Mouse (Mus musculus) heart, embryonic 14.5 days (tissue): Measurements from ENCODE around the gene Mycbp2. TPM values are rescaled to one million over a fixed set of nuclear protein-coding genes. Genes with fewer than 3 reads are reported as not detected.

Experiments used
- ATAC-seq: fragments of 200-750 bp; cut with Nextera tagmentation; 2 replicates; pipeline ENCODE4 v1.8.0; 2017; ENCODE audit warnings: low read depth, moderate TSS enrichment; ENCODE audit not compliant: insufficient number of reproducible peaks, insufficient read depth, low FRiP score
- H3K27ac ChIP-seq, 2 experiments: fragments of 200-500 bp in 1 of 2; fragments of 300-500 bp in 1 of 2; sonication (generic) in 1 of 2; replicated peaks in 1 of 2; 2 replicates each; pipeline ENCODE4 v1.5.1; 2012 to 2014; ENCODE audit warnings: low read depth in 2 of 2, low read length in 2 of 2, control low read depth in 1 of 2, mild to moderate bottlenecking in 1 of 2, mixed read lengths in 1 of 2; ENCODE audit not compliant: control insufficient read depth in 1 of 2, insufficient read depth in 1 of 2
- H3K27me3 ChIP-seq: fragments of 300-500 bp; sonication (generic); 2 replicates; pipeline ENCODE4 v1.6.1; 2014; ENCODE audit warnings: mild to moderate bottlenecking, low read length, control low read depth; ENCODE audit not compliant: control insufficient read depth, insufficient read depth
- H3K36me3 ChIP-seq: fragments of 300-500 bp; sonication (generic); 2 replicates; pipeline ENCODE4 v1.6.1; 2014; ENCODE audit warnings: mild to moderate bottlenecking, control low read depth, low read length, mixed read lengths; ENCODE audit not compliant: control insufficient read depth, insufficient read depth
- H3K4me1 ChIP-seq, 2 experiments: fragments of 200-500 bp in 1 of 2; fragments of 300-500 bp in 1 of 2; sonication (generic) in 1 of 2; 2 replicates each; pipeline ENCODE4 v1.6.1; 2012 to 2014; ENCODE audit warnings: low read length in 2 of 2, control low read depth in 1 of 2, mixed read lengths in 1 of 2; ENCODE audit not compliant: control insufficient read depth in 2 of 2, insufficient read depth in 2 of 2
- H3K4me2 ChIP-seq: fragments of 300-500 bp; sonication (generic); 2 replicates; pipeline ENCODE4 v1.6.1; 2014; ENCODE audit warnings: mild to moderate bottlenecking, low read length
- H3K4me3 ChIP-seq, 2 experiments: fragments of 200-500 bp in 1 of 2; fragments of 300-500 bp in 1 of 2; sonication (generic) in 1 of 2; 2 replicates each; pipeline ENCODE4 v1.5.1; 2012 to 2014; ENCODE audit warnings: low read length in 2 of 2, mild to moderate bottlenecking in 2 of 2, control low read depth in 1 of 2, low read depth in 1 of 2, moderate library complexity in 1 of 2; ENCODE audit not compliant: control insufficient read depth in 1 of 2, insufficient read depth in 1 of 2
- H3K9ac ChIP-seq: fragments of 300-500 bp; sonication (generic); 2 replicates; pipeline ENCODE4 v1.6.1; 2014; ENCODE audit warnings: mild to moderate bottlenecking, low read length
- H3K9me3 ChIP-seq: fragments of 300-500 bp; sonication (generic); 2 replicates; pipeline ENCODE4 v1.6.1; 2016; ENCODE audit warnings: low read length, control low read depth; ENCODE audit not compliant: control insufficient read depth
- WGBS: fragments of 180-500 bp; shearing (Covaris S2); extraction: QIAGEN DNeasy Blood & Tissue Kit; methylation state at CpG from one replicate; pipeline ENCODE4 v1.1.7; 2014; 5-methylcytosine and 5-hydroxymethylcytosine counted together
- polyA plus RNA-seq: library from polyadenylated mRNA; unstranded; fragments of >200 nt; fragmentation: Nextera tagmentation; extraction: Ambion mirVana; gene quantifications from 2 replicates; pipeline ENCODE4 v1.2.1, GENCODE M21; 2014

Gene Mycbp2
- polyA plus RNA-seq, 1 experiment from 2014 or later = 16.6 TPM

DNA sequence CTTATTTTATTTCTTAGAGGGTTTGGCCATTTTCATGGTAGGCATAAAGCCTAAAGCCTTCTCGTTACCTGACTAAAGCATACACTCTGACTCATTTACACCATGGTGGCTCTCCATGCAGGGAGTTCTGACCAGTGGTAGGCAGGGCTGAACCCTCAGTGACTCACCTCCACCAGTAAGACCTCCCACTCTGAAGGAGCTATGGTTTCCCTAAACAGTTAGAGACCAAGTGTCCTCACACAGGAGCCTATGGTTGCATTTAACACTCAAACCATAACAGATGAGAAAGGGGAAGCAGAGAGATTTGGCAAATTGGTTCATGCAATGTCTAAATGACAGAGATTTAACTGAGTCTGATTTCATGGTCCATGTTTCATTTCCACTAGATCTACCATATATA lies 28.9 kb upstream of the Mycbp2 start:
- Histone ChIP-seq H3K4me3 (no peak overlapping the region), H3K27ac (no peak overlapping the region), H3K4me1 (no peaks in the 10 kb centered on the region), H3K4me2 (no peak overlapping the region), H3K9me3 (no peaks in the 10 kb centered on the region), H3K27me3 (no peaks in the 10 kb centered on the region), H3K36me3 (no peaks in the 10 kb centered on the region), H3K9ac (no peak overlapping the region)
- ATAC-seq = no peak
- 86% methylated on average over 1 of the region's 1 CpGs for WGBS

DNA sequence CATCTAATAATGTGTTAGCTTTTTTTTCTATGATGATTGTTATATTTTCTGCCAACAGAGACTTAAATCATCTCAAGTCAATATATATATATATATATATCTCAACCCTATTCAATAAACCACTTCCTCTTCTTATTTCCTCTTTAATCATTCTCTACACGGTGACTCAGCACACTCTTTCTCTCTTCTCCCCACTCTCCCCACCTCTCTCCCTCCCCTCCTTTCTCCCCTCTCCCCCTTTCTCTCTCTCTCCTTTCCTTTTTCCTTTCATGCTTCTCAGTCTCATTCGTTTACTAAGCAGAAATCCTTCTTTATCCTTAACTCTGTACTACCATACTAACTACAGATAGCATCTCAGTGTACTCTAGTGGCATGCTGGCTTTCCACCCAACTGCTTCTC lies 16.6 kb upstream of the Mycbp2 start:
- H3K4me2 ChIP-seq = no peak overlapping the region
- H3K36me3 ChIP-seq = no peaks in the 10 kb centered on the region
- no peak overlapping the region for H3K4me3 ChIP-seq
- no peaks in the 10 kb centered on the region for H3K4me1 ChIP-seq
- H3K27ac ChIP-seq = no peak overlapping the region
- no peak for ATAC-seq
- no peak overlapping the region for H3K9ac ChIP-seq
- no peaks in the 10 kb centered on the region for H3K9me3 ChIP-seq
- WGBS = 48% methylated on average over 2 of the region's 2 CpGs
- no peaks in the 10 kb centered on the region for H3K27me3 ChIP-seq

DNA sequence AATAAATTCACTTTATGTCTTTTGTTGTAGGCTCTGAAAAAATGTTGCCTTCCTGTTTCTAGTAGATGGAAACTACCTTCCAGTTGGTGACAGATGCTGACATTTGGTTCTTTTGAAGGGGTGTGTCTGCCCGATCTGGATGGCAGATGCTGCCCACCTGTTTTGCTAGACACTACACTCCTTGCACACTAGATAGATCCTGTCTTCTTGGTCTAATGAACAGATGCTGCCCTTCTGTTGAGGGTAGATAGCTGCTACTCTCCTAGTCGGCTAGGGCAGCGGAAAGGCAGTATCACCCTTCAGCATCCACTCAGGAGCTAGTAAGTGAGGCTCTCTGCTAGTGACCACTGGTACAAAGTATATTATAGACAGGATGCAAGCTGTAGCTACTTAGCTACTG lies 9.5 kb upstream of the Mycbp2 start:
- H3K27ac ChIP-seq = no peak overlapping the region
- H3K9me3 ChIP-seq = no peaks in the 10 kb centered on the region
- no peak for ATAC-seq
- H3K36me3 ChIP-seq = no peaks in the 10 kb centered on the region
- WGBS = 76% methylated on average over 3 of the region's 3 CpGs
- no peak overlapping the region for H3K4me2 ChIP-seq
- no peak overlapping the region for H3K4me3 ChIP-seq
- no peaks in the 10 kb centered on the region for H3K27me3 ChIP-seq
- H3K4me1 ChIP-seq = peaks cover 2 to 8% of the 10 kb centered on the region in 2 experiments; a peak in 3 of 4 replicates
- H3K9ac ChIP-seq = no peak overlapping the region

DNA sequence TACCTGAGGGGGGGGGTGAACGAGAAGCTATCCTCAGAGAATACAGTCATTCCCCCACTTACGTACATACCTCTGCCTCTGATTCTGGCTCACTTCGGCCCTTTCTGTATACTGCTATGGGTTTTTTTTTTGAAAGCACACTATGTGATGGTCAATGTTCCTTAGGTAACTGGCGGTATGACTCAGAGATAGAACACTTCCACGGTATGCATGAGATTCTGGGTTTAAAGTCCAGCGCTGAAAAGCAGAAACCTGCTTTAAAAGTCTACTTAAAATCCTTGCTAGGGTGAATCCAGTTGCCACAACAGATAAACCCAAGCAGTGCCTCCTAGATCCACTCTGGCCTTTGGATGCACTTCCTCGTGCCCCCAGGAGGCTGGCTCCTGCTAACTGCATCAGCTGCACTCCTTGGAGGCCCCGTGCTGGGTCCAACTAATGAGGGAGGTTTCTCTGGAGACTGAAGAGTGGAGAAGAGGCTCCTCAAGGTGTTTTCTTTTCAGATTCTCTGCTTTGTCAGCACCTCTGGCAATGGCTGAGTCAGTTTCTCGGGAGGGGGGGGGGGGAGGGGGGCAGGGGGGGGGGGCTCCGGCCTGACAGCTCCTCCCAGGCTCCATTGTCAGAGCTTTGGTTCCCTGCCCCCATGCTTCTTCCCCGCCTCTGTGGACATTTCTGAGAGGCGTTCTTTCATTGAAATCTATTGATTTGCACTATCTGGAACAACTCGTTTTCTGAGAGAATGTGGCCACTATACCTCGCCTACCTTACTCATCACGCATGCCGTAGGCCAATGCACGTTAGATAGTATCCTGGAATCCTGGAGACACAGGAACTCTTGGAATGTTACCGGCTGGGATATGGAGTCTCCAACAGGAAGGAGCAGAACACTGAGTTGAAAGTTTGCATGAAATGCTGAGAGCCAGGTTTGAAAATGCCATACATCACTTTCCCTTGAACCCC lies 8.1 kb upstream of the Mycbp2 start:
- 25% methylated on average over 17 of the region's 18 CpGs for WGBS
- H3K4me3 ChIP-seq = 0 out of 4 replicates have a peak overlapping the region, but pooled peaks of 1 of the 2 experiments have one; percentile 3
- H3K9ac ChIP-seq = no peak overlapping the region

DNA sequence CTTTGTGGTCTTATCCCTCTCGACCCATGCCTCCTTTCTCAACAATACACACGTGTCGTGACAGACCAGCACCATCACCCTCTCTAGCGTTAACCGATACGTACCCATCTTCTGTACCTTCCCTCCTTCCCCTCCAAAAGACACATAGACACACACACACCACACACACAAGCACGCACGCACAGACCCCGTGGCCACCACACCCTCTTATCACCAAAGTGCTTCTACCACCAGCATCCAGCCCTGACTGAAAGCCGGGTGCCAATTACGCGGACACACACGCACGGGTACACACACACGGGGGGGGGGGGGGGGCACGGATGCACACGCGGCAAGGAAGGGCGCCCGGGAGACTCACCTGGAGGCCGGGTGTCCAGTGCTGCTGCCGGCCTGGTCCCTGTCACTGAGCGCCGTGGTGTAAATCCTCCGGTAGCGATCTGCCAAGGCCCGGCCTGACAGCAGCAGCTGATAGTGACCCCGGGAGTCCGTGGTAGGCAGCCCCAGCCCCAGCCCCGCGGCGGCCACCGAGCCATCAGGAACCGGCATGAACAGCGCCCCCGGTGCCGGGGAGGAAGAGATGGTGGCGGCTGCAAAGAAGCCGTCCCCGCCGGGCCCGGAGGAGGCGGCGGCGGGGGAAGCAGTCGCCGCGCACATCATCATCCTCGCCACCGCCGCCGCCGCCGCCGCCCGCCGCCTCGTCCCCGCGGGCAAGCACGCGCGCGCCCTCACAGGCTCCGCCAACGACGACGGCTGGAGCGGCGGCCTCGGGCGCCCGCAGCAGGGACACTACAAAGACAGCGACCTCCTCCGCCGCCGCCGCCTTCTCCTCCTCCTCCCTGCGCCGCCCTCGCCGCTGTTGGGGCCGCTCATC lies 521 bp downstream of the Mycbp2 start:
- 1% methylated on average over 43 of the region's 83 CpGs for WGBS
- peak overlapping the region; percentile 75 to 92 for H3K27ac ChIP-seq

More for the DNA sequence above, 8.1 kb upstream of the Mycbp2 start:
- peak overlapping the region; percentile 51 for H3K4me2 ChIP-seq
- ATAC-seq = no peak; the same call in 1 of the 2 replicates
- H3K9me3 ChIP-seq = no peaks in the 10 kb centered on the region
- H3K27ac ChIP-seq = no peak overlapping the region
- no peaks in the 10 kb centered on the region for H3K27me3 ChIP-seq
- peaks cover 2 to 8% of the 10 kb centered on the region in 2 experiments for H3K4me1 ChIP-seq
- H3K36me3 ChIP-seq = no peaks in the 10 kb centered on the region

DNA sequence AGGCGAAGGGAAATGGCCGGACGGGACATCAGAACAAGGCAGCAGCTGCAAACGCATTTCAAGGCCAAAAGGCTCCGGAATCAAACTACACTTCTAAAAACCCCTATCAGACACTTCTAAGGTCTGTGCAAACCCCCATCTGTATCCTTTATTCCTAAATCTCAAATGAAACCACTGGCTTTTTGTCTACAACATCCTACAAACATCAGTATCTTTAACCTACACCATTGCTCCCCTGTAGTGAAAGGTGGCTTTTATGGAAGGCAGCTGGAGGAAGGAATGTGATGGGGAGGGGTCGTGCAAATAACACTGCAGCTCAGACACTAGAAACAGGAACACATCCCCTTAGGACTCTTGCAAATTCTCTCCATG lies 1.1 kb downstream of the Mycbp2 start:
- Histone ChIP-seq H3K36me3 (no peaks in the 10 kb centered on the region), H3K4me1 (peaks cover 0 to 19% of the 10 kb centered on the region in 2 experiments; a peak in 2 of 4 replicates), H3K4me3 (peak overlapping the region; percentile 44 to 90), H3K27me3 (no peaks in the 10 kb centered on the region), H3K9ac (peak overlapping the region; percentile 85), H3K4me2 (peak overlapping the region; percentile 89), H3K9me3 (no peaks in the 10 kb centered on the region), H3K27ac (peak overlapping the region in 1 of 2 experiments; percentile 92; a peak in 1 of 4 replicates)
- ATAC-seq = no peak
- 10% methylated on average over 6 of the region's 6 CpGs for WGBS

More for the DNA sequence above, 521 bp downstream of the Mycbp2 start:
- peak; percentile 61 for ATAC-seq
- no peaks in the 10 kb centered on the region for H3K27me3 ChIP-seq
- H3K36me3 ChIP-seq = no peaks in the 10 kb centered on the region
- H3K4me2 ChIP-seq = peak overlapping the region; percentile 89
- peak overlapping the region; percentile 85 for H3K9ac ChIP-seq
- H3K9me3 ChIP-seq = no peaks in the 10 kb centered on the region
- H3K4me3 ChIP-seq = peak overlapping the region; percentile 44 to 90
- peaks cover 0 to 19% of the 10 kb centered on the region in 2 experiments; a peak in 2 of 4 replicates for H3K4me1 ChIP-seq

DNA sequence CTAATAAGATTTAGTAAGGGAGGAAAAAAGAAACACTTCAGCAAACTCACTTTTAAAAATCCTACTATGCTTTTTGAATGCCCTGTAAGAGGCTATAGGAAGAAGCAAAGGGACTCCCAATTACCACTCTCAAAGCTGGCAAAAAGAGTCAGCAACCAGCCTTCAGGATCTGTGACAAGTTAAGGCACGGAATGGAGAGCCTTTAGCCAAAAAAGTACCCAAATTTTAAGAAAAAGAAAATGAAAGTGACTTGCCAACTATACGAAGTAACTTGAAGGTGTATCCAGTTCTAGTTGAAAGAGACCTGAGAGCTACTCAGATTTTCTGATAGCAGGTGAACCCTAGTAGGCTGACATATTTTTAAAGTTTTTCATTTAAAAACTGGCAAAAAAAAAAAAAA lies 1.6 kb downstream of the Mycbp2 start:
- H3K27ac ChIP-seq = no peak overlapping the region
- H3K9me3 ChIP-seq = no peaks in the 10 kb centered on the region
- no peak for ATAC-seq
- H3K9ac ChIP-seq = peak overlapping the region; percentile 85; the same call in 1 of the 2 replicates
- 43% methylated on average over 2 of the region's 2 CpGs for WGBS
- H3K36me3 ChIP-seq = no peaks in the 10 kb centered on the region
- peak overlapping the region; percentile 89 for H3K4me2 ChIP-seq
- peaks cover 0 to 19% of the 10 kb centered on the region in 2 experiments; a peak in 2 of 4 replicates for H3K4me1 ChIP-seq
- H3K27me3 ChIP-seq = no peaks in the 10 kb centered on the region
- H3K4me3 ChIP-seq = peak overlapping the region in 1 of 2 experiments; percentile 90; a peak in 3 of 4 replicates
